Mouse (Mus musculus): ENCODE results near the gene Serp1.

GRCm38 (mm10) chr3:58570821-58571220 lies 45.1 kb upstream of the Serp1 start:
- no peak for TF ChIP-seq POLR2A (IDR thresholded peaks at IDR 0.05; ENCODE audit: control insufficient read depth, low read depth, low read length)
- no peak for TF ChIP-seq CTCF (IDR thresholded peaks at IDR 0.05; ENCODE audit: control insufficient read depth, insufficient read depth, insufficient replicate concordance, low read depth, low read length)
